Mouse (Mus musculus): ENCODE results near the gene Trank1.

Gene Trank1

DNA sequence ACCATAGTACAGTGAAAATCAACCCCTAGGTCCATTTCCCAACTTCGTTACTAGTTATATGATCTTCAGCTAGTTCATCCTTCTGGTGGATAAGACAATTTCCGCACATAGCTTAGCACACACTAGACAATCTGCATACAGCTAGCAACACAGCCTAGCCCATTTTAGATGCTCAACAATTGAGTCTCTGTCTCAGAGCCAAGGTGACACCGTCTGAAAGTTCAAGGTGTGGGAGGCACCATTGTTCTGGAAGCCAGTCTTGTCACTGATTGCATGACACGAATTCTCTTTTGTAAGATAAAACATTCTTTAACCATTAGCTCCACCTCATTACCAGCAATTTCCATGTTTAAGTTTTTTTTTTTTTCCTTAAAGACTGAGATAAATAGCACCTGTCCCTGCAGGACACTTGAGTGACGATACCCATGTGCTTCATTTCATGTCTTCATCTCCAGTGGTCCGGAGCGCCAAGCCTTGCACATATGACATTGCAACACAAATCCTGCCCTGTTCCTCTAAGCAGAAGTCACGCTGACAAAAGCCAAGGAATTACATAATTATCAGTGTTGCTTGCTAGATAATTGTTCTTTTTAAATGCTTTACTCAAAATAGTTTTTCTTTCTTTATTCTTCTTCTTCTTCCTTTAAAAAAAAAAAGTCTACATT is 117.3 kb downstream of the Trank1 start:
- no peak for DNase-seq

DNA sequence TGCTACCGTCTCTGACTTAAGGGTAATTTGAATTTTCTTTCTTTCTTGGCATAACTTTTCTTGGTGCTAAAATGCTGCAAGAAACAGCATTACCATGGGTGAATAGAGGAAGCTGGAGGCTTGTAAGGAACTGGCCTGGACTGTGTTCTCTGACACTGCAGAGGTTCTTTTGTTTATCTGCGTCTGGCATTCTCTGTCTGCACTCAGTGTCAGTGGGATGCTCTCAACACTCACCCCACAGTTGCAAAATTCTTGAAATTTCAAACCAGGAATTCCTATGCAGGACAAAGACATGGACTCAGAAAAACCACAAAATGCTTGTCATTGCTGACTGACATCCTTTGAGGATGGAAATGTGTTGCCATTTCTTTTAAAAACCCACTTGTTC is 117.8 kb downstream of the Trank1 start:
- no peak for DNase-seq

DNA sequence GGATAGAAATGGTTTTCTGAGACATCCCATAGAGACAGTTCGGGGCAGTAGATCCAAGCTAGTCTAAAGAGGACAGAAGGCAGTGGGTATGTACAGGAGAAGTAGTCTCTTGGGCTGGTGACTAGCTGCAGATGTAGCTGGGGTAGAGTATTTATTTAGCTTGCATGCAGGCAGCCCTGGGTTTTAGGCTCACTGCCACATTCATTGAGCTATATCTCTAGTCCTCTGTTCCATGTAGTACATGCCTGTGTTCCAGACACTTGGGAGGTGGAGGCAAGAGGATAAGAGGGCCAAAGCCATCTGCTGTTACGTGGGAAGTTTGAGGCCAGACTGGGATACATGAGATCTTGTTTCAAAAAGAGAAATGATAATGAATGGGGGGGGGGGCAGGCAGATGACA is 123.9 kb downstream of the Trank1 start:
- no peak for DNase-seq

DNA sequence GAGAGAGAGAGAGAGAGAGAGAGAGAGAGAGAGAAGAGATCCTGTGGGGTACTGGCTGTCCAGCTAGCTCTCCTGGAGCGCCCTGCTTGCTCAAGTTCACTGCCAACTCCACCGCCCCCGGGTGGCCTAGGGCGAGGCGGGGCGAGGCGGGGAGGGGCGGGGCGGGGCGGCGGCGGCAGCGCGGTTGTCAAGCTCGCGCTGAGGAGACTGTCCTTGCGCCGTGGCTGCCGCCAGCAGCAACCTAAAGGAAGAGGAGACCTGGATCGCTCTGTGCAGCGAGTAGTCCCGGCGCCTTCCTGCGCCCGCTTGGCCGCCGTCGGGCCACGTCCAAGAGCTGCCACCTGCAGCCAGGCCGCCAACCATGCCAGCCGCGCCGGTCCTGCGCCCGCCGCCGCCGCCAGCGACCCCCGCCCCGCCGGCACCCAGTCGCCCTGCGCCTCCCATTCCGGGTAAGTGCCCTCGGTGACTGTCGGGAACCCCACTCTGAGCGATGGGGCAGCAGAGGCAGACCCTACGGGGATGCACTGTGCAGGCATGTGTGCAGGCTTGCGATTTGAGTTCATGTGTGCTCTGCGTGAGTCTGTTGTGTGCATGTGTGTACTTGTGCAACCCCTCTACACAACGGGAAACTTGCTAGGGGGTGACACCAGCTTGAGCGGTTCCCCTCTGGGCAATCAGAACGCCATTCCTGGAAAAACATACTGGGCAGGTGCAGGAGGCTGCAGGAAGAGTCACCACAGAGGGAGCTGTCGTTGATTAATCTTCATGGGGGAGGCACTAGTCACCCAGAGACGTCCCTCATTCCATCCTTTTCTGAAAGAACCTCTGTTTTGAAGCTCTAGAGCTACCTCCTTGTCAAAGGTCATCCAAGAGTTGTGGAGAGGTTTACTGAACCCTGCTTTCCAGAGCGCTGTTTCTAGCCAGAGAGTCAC is 127.6 kb downstream of the Trank1 start, which contains the start of gene Dclk3:
Gene Dclk3, plus strand, starts transcription at position 178 of the 932 bp plus-strand sequence.
- DNase-seq, result peak; percentile 6 to 27

DNA sequence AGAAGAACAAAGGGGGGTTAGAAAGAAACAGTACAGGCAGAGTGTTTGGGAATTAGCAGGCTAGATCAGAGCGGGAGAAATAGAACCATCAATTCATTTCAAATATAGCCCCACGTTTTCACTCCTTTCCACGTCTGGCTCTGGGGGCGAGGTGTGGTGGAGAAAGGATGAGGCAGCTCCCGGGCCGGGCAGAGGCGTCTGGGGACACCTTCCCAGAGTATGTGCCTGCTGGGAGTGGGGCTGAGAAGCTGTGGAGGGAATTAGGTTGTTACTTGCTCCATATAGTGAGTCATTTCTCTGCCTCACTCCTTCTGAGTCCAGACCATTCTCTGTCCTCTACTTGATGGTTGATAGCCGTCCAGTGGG is 128.3 kb downstream of the Trank1 start:
- no peak for DNase-seq

DNA sequence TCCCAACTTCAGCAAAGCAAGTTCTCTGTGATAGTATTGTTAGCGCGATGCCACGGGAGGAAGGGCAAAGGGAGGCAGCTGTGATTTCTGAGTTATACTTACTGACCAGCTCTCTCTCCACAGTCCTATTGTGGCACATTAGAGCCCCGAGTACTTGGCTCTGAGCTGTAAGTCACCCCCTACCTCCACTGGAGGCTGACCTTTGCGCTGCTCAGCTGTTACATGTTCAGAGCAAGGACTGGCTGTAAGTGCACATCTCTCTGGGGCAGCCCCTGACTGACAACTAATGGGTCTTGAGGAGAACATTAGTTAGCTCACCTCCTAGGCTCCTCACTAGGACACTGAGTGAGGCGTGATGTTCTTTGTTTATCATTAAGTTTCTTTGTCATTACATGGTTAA is 128.9 kb downstream of the Trank1 start:
- no peak for DNase-seq

DNA sequence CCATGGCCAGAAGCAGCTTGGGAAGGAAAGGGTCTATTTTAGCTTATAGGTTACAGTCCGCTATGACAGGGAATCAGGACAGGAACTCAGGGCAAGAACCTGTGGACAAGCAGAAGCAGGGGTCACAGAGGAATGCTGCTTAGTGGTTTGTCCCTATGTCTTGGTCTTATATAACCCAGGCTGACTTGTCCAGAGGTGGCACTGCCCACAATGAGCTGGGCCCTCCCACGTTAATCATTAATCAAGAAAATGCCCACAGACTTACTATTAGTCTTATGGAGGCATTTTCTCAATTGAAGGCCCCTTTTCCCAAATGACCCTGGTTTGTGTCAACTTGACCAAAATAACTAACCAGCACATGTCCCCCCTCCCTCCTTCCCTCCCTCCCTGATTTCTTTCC is 129.6 kb downstream of the Trank1 start:
- DNase-seq, result no peak
